Mouse (Mus musculus): Measurements from ENCODE around the gene N4bp2.

DNA sequence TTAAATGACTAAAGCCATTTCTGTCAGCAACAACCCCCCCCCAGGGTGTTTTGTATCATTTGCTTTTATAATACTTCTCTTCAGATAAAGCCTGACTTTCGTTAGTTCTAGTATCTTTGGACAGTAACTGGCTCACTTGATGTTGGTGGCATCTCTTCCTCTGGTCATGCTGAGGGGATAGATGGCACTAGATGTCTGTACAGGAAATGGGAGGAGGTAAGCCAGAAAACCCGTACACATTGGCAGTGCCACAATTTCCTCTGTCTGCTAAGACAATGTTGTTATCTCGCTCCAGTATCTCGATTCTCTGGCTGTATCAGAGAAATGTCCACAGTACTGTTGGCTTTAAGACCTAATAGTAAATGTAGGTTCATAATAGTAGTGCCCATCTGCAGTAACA lies 109.9 kb downstream of the N4bp2 start:
- TF ChIP-seq CTCF (IDR thresholded peaks at IDR 0.05; ENCODE audit: borderline replicate concordance, insufficient read depth, low read length) (no peak), POLR2A (IDR thresholded peaks at IDR 0.05; ENCODE audit: low read depth, low read length) (no peak)

All from embryonic fibroblast, embryonic 13.5 days (primary cell).